Mouse (Mus musculus): ENCODE measurements around the gene Peli1.
A peak's percentile ranks its signal among the peaks of the same experiment; 100 is the strongest.
"Not testable (repeated sequence)": the region's sequence is repeated elsewhere in the genome, so short reads cannot be mapped to it uniquely, and the experiment has no call there.

Gene Peli1

DNA sequence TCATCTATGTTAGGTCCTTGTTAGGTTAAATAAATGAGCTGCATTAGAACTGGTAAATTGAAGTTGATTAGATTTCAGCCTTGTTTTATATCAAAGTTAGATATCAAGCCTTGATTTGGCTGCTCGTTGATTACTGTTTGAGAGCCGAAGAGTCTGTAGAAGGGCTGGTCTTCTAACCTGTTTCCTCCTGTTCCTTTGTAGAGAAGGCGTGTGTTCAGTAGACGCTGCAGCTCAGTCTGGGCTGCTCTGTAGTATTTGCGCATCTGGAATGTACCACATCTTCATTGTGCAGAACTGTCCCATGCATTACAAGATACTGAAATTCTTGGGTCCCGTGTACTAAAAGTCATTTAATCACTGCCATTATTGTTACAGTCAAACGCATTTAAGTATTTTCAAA lies 50.2 kb downstream of the Peli1 start:
- ATAC-seq (ENCODE audit: insufficient number of reproducible peaks, low FRiP score, low TSS enrichment) = no peak

DNA sequence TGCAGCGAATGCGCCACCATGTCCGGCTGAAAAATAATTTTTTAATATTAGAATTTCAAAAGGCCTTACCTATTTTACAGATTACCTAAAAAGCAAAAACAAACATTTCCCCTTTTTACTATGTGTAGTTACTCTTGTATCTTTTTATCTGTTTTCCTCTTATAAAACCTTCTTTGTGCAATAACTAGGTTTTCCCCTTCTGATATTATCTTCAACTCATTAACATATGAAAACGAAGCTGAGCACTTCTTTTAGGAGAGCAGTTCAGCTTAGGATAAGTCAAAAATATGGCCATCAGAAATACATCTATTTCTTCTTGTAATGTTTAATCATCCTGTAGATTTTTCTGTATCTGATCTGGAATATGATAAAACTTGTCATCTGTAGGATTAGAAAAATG lies 50.7 kb downstream of the Peli1 start:
- no peak for ATAC-seq (ENCODE audit: insufficient number of reproducible peaks, low FRiP score, low TSS enrichment)

DNA sequence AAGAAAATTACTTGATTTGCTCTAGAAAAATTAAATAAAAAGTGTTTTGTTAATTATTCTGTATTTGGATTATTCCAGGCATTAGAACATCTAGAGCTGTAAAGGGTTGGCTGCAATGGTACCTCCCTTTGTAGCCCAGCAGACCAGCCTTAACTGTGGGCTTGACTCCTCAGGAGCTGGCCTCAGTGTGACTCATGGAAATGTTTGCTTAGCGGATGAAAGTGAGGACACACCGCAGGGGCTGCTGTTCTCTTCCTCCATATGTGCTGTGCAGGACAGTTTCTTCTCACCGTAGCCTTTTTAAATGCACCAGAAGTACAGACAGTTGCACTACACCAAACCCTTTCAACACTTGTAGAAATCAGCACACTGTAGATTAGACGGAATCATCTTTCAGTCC lies 58.4 kb downstream of the Peli1 start:
- no peak for ATAC-seq (ENCODE audit: insufficient number of reproducible peaks, low FRiP score, low TSS enrichment)

DNA sequence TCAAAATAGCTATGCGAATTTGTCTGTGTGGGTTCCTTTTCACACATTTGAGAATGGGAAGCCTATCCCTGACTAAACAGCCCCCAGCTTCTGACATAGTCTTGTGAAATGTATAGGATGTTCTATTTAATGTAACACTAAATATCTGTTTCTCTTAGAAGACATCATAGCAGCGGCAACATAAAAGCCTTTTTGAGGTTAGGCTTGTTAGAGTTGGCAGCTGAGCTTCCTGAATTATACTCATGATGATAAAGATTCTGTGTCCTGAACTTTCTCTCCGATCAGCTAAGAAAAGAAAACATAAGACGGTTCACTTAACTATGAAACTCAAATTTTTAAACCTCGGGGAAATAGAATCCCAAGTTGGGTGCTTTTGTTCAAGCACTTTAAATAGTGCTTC lies 59.2 kb downstream of the Peli1 start:
- no peak for ATAC-seq (ENCODE audit: insufficient number of reproducible peaks, low FRiP score, low TSS enrichment)

DNA sequence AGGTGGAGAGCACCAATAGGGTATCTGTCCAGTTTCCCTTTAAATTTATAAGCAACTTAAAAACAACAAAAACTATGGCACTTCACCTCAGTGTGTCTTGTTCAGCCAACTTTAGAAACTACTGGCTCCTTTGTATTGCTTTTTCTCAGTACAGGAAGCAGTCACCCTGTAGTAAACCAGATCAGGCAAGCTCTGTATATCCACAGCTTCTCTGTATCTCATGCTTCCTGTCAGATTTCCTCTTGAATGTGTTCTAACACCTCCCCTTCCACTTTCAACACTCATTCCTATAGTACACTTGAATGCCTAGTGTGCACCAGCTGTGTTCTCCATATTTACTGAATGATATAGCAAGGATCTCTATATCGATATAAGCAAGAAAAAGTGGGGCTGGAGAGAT lies 60.6 kb downstream of the Peli1 start:
- ATAC-seq (ENCODE audit: insufficient number of reproducible peaks, low FRiP score, low TSS enrichment) = no peak

DNA sequence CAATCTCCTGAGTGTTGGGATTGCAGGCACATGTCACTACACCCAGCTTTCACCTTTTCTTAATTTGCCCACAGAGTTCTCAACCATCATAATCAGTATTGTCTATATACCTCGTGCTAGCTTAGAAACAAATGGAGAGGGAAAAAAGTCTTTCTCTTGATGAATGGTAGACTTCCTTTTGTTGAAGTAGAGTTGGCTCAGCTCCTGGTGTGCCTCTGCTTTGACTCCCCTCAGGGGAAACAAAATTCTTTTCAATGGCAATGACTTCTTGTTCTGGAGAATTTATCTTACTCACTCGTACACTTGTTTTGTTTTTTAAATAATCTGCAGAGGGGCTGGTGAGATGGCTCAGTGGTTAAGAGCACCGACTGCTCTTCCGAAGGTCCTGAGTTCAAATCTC lies 62.0 kb downstream of the Peli1 start:
- ATAC-seq (ENCODE audit: insufficient number of reproducible peaks, low FRiP score, low TSS enrichment) = no peak

DNA sequence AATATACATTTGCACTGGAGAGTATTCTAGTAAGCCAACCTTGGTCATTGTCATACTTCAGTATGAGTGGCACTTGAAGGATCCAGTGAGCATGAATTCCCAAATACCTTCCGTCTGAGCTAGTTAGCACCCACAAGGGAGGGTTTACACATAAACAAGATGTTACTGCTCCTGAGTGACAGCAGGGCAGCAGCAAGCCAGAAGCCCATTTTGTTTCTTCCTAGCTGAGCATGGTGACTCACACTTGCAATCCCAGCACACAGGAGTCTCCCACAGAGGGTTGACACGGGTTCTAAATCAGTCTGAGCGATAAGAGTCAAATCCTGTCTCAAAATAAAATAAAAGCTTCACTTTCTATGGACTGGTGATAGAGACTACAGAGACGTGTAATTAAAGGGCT lies 66.5 kb downstream of the Peli1 start:
- no peak for ATAC-seq (ENCODE audit: insufficient number of reproducible peaks, low FRiP score, low TSS enrichment)

DNA sequence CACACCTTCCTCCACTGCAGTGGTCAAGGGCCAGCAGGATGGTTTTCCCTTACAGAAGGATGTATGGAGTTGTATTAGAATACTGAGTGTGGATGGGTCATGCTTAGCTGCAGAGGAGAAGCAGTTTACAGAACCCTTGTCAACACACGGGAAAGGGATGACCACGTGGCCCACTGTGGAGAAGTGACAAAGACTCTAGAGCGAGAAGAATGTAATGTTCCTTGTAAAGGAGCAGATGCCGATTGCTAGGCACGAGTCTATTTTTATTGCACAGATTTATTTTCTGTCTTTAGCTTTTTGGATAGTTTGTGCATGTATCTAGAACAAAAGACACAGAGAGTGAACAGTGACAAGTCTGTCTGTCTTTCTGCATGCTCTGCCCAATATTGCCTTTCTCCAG lies 71.0 kb downstream of the Peli1 start:
- ATAC-seq (ENCODE audit: insufficient number of reproducible peaks, low FRiP score, low TSS enrichment) = no peak

DNA sequence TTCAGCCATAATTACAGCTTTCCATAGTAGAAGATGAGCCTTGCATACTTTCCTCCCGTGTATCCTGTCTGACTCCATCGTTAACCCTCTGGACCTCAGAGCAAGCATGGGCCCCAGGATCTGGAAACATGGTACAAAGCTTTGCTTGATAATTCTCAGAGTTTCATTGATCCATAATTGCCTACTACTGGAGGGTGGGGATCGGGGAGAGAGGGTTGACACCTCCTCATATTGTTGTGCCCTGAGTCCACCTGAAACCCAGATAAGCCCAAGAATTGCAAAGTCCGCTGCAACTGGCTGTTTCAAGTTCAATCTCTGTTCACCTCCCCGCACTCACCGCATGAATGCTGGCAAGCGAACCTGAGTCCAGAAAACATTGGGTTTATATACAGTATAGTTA lies 72.1 kb downstream of the Peli1 start:
- no peak for ATAC-seq (ENCODE audit: insufficient number of reproducible peaks, low FRiP score, low TSS enrichment)

DNA sequence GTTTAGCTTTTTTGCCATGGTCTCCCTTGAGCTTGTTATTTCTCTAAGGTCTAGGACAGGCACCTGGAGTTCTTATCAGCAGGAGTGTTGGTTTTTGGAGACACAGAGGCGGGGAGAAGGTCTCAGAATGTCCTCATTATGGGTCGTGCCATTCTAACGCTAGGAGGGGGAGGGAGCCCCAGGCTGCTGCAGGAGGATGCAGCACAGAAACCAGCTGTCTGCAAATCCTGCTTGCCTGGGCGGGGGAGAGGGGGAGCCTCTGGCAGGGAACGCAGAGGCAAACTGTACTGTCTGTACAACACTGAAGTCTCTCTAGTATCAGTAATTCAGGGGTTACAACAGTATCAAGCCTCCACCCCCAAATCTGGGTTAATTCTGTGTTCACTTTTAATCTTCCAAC lies 72.6 kb downstream of the Peli1 start:
- no peak for ATAC-seq (ENCODE audit: insufficient number of reproducible peaks, low FRiP score, low TSS enrichment)

DNA sequence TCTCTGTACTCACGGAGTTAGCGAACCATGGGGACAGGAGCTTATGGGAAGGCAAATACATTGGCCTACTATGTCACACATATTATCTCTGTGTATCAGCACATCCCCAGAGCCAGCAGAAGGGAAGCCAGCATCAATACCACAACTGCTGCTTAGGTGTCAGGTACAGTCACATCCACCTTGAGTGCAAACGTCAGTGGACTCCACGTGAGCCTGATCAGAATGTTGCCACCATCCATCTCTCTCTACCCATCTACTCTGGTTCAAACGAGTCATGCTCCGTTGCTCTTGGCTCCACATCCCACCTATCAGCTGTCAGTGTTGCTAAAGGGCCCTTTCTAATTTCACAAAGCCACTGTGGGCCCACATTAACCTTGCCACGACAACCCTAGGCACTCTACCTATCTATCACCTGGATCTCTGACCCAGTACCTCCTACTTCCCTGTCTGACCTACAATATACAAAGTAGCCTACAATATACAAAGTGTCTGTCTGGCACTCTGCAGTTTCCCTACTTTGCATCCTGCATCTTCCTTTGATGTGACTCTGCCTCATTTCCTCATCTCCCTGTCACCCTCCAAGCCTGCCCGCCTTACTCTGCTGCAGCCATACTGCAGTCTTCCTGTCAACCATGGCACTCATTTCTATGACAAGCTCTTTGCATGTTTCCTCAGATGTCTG lies 73.4 kb downstream of the Peli1 start:
- no peak for ATAC-seq (ENCODE audit: insufficient number of reproducible peaks, low FRiP score, low TSS enrichment)

DNA sequence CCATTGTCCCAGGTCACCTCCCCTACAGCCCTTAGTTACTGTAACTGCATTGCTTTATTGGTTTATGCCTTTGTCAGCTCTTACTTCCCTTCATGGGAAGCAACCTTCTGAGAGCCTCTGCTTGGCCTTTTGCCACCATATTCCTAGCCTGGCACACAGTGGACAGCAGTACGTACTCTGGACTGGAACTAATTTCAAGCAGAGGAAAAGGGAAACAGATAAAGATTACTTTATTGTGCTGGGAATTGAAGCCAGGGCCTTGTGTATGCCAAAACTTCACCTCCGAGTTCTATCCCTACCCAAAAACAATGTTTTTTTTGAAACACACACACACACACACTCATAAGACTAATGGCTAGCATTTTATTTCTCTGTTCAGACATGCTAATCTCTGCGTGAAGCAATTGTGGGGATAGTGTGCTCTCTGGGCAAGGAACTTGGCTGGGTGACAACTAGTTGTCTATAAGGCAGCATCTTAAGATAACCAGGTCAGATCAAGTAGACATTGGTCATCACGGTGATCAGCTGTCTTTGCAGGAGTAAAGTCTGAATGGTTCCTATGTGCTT lies 74.0 kb downstream of the Peli1 start:
- no peak for ATAC-seq (ENCODE audit: insufficient number of reproducible peaks, low FRiP score, low TSS enrichment)

DNA sequence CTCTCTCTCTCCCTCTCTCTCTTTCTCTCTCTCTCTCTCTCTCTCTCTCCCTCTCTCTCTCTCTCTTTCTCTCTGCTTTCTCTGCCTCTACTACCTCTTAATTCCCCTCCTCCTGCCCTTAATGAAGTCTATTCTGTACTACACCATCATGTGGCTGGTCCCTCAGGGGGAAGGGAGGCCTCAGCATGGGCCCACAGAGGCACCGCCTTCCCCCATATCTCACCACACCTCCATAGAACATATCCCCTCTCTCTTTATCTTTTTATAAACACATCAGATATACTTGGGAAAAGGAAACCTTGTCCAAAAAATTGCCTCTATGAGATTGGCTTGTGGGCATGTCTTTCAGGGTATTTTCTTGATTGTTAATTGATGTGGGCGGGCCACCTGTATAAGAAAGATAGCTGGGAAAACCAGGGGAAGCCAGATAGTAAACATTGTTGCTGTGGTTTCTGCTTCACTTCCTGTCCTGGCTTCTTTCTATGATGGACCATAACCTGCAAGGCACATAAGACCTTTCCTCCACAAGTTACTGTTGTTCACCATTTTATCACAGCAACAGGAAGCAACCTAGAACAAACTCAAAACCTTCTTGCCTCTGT lies 75.5 kb downstream of the Peli1 start:
- ATAC-seq (ENCODE audit: insufficient number of reproducible peaks, low FRiP score, low TSS enrichment) = no peak

DNA sequence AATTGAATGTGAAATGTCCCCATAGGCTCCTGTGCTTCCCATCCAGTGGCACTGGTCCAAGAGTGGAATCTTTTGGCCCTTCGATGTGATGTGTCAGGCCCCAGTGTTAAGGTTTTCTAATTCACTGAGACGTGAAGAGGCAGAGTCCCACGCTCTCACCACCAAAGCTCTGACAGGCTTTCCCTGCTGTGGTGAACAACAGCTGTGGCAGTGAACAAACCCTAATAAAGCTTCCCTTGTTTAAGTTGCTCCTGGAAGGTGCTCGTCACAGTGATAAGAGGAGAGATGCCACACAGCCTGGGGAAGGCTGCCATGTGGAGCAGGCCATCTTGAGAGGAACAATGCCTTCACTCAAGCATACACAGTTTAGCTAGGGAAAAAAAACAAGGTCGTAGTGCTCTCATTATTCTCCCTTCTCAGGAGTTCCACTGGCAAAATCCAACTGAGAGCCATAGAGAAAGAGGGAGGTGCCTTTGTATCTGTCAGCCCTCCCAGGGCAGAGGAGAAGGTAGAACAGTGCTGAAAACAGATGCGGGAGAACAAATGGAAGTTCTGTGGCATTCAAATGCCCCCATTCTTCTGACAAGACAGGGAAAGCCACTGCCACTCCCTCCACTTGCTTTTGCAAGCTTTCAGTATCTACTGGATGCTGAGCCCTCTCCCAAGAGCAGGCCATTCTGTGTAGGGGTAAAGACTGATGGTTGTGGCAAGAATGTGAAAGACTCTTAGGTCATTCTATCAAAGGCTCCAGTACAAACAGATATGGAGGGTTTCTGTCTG lies 77.9 kb downstream of the Peli1 start:
- ATAC-seq (ENCODE audit: insufficient number of reproducible peaks, low FRiP score, low TSS enrichment) = no peak

DNA sequence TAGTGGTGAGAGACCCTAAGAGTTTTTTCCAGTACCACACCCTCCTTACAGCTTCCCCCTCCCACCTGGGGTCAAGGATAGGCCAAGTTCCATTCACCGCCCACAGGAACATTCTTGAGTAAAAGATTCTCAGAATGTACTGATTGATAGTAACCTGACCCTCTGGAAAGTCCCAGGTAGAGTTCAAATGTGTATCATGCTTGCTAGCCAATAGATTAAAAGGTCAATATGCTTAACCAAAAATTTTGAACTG lies 78.4 kb downstream of the Peli1 start:
- not testable (repeated sequence) for ATAC-seq (ENCODE audit: insufficient number of reproducible peaks, low FRiP score, low TSS enrichment)

DNA sequence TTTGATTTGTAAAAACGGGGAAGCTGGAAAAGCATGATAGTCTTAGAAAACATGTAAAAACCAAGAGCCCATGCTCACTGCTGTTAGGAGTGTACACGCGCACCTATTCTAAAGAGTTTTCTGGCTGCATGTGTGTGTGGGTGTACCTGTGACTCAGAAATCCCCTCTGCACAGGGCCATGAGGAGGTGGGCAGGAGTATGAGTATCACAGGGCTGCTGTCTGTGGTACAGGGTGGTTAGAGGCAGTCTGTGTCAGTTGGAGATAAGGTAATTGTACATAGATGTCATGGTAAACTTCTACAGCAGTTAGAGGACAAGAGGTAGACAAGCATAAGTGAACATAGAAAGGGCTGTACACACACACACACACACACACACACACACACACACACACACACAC lies 81.2 kb downstream of the Peli1 start:
- no peak for ATAC-seq (ENCODE audit: insufficient number of reproducible peaks, low FRiP score, low TSS enrichment)

DNA sequence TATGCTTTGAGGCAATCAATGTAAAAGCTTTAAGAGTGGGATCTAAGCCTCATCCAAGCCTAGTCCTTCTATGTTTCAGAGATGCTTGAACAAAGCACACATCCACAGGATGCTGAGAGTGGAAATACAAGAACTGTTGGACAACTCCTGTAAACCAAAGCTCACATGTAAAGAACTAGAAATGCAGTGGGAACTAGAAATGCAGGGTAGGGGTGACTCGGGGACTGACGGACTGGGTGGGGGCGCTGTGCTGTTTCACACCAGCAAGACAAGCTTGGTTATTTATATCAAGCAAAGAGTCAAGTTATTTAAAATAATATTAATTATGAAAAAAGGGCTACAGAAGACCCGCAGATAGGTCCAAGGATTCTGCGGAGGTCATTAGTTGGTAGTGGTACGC lies 82.8 kb downstream of the Peli1 start:
- no peak for ATAC-seq (ENCODE audit: insufficient number of reproducible peaks, low FRiP score, low TSS enrichment)

DNA sequence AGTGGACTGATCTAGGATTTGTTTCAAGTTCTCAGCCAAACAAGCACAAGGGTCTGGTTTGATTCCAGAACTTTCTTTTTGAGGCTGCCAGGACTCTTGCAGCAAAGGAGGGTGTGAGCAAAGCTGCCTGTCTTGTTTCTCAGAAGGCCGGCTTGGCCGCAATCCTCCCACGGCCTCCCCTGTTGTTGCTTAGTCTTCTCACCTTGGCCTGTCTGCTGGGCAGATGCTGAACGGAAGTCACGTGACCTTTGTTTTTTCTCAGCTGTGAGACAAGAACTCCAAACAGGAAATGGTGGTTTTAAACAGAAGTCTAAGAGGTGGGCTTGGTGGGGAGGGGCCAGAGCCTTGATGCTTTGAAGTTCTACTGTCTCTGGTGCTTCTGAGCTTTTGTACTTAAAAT lies 83.3 kb downstream of the Peli1 start:
- ATAC-seq (ENCODE audit: insufficient number of reproducible peaks, low FRiP score, low TSS enrichment) = no peak

DNA sequence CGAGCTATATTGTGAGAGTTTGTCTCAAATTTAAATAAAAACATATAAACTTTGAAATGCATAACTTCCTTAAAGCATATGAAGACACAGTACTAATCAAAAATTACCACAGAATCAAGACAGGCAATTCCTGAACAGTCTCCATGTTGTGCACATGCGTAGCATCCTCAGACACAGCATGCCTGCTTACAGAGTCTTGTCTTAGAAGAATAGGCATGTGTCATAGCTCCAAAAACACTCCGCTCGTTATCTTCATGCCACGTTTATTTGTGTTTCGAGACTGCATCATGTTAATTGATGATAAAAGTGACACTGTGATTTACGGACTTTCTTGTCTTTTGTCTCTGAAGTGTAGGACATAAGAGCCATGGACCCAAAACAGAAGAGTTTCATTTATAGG lies 84.0 kb downstream of the Peli1 start:
- ATAC-seq (ENCODE audit: insufficient number of reproducible peaks, low FRiP score, low TSS enrichment) = no peak

DNA sequence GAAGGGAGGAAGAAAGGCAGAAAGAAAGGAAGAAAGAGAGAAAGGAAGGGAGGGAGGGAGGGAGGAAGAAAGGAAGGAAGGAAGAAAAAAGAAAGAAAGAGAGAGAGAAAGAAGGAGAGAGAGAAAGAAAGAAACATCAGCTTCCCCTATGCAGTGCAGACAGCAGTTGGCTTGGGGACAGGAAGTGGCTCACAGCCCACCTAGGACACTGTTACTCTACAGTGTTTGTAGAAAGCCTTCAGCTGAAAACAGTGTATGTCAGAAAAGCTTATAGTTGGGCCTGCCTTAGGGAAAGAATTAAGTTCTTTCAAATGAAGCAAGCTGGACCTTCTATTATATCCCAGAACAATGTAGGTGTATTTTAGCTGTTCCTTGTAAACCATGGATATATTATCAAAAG lies 85.4 kb downstream of the Peli1 start:
- ATAC-seq (ENCODE audit: insufficient number of reproducible peaks, low FRiP score, low TSS enrichment) = no peak

DNA sequence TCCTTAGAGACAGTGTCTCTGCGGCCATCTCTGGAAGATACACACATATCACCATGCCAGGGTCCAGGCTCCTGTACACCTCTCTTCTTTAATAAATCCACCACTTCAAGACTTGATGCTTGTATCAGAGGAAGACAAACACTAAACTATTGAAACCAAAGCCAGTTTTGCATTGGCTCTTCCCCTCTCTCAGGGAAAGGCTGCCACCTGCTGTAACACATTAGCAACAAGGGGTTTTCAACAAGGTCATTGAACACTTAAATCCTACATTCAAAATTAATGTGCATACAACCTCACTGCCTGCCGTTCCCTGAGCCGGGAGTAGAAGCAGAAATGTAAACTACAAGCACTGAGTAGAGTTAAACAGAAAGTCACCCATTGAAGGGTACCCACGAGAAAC lies 87.3 kb downstream of the Peli1 start:
- ATAC-seq (ENCODE audit: insufficient number of reproducible peaks, low FRiP score, low TSS enrichment) = peak; percentile 36; the same call in 1 of the 2 replicates
